Mouse (Mus musculus) MEL (cell line): Measurements from ENCODE around the gene Amh.
A peak's percentile ranks its signal among the peaks of the same experiment; 100 is the strongest.

Source experiments
- BHLHE40 ChIP-seq: IDR thresholded peaks from 2 replicates; pipeline ENCODE4 v1.6.1; 2012; ENCODE audit warnings: low read depth, mild to moderate bottlenecking, inconsistent platforms, low read length, improper control_type of control experiment, borderline replicate concordance
- CHD2 ChIP-seq: IDR thresholded peaks from 2 replicates; pipeline ENCODE4 v1.6.1; 2011; ENCODE audit warnings: low read length, improper control_type of control experiment
- CTCF ChIP-seq, 3 experiments: IDR thresholded peaks in 2 of 3; conservative IDR thresholded peaks in 1 of 3; 2 replicates each; pipeline ENCODE4 v1.5.1; 2011 to 2012; ENCODE audit warnings: low read length in 3 of 3, low read depth in 2 of 3, mild to moderate bottlenecking in 2 of 3, improper control_type of control experiment in 1 of 3, inconsistent platforms in 1 of 3, mixed read lengths in 1 of 3, moderate library complexity in 1 of 3; ENCODE audit not compliant: control insufficient read depth in 1 of 3, insufficient read depth in 1 of 3, poor library complexity in 1 of 3, severe bottlenecking in 1 of 3
- EP300 ChIP-seq, 2 experiments: IDR thresholded peaks; 2 replicates each; pipeline ENCODE4 v1.6.1; 2011; ENCODE audit warnings: improper control_type of control experiment in 2 of 2, low read length in 2 of 2, low read depth in 1 of 2, mild to moderate bottlenecking in 1 of 2
- MAX ChIP-seq: IDR thresholded peaks from 2 replicates; pipeline ENCODE4 v1.6.1; 2011; ENCODE audit warnings: low read length, improper control_type of control experiment
- MAZ ChIP-seq: IDR thresholded peaks from 2 replicates; pipeline ENCODE4 v1.6.1; 2012; ENCODE audit warnings: low read depth, mild to moderate bottlenecking, inconsistent platforms, low read length, improper control_type of control experiment
- MXI1 ChIP-seq: IDR thresholded peaks from 2 replicates; pipeline ENCODE4 v1.6.1; 2011; ENCODE audit warnings: mild to moderate bottlenecking, low read depth, low read length, improper control_type of control experiment
- NELFE ChIP-seq: IDR thresholded peaks from 2 replicates; pipeline ENCODE4 v1.6.1; 2011; ENCODE audit warnings: low read depth, low read length, improper control_type of control experiment
- POLR2A ChIP-seq, 2 experiments: IDR thresholded peaks; 2 replicates each; pipeline ENCODE4 v1.6.1; 2011 to 2012; ENCODE audit warnings: low read length in 2 of 2, mild to moderate bottlenecking in 2 of 2, control low read depth in 1 of 2, improper control_type of control experiment in 1 of 2, low read depth in 1 of 2, moderate library complexity in 1 of 2; ENCODE audit not compliant: control insufficient read depth in 1 of 2, insufficient read depth in 1 of 2, poor library complexity in 1 of 2
- POLR2AphosphoS2 ChIP-seq: IDR thresholded peaks from 2 replicates; pipeline ENCODE4 v1.6.1; 2011; ENCODE audit warnings: low read length, improper control_type of control experiment
- SMC3 ChIP-seq: IDR thresholded peaks from 2 replicates; pipeline ENCODE4 v1.6.1; 2011; ENCODE audit warnings: low read depth, low read length, improper control_type of control experiment
- ZNF384 ChIP-seq: IDR thresholded peaks from 2 replicates; pipeline ENCODE4 v1.6.1; 2012; ENCODE audit warnings: low read depth, mild to moderate bottlenecking, inconsistent platforms, low read length, improper control_type of control experiment

- TF ChIP-seq SMC3 (peak; percentile 6; the same call in 1 of the 2 replicates), BHLHE40 (no peak), POLR2A (IDR thresholded peaks at IDR 0.05; ENCODE audit: control insufficient read depth in 1 of 2, insufficient read depth in 1 of 2, low read depth in 1 of 2, low read length in 2 of 2, poor library complexity in 1 of 2) (no peak), MXI1 (no peak), EP300 (IDR thresholded peaks at IDR 0.05; ENCODE audit: low read depth in 1 of 2, low read length in 2 of 2) (no peak), MAX (no peak), CHD2 (no peak), MAZ (no peak), ZNF384 (no peak), POLR2AphosphoS2 (no peak), CTCF (IDR thresholded peaks at IDR 0.05 in 2 of 3, conservative IDR thresholded peaks at IDR 0.05 in 1 of 3; ENCODE audit: control insufficient read depth in 1 of 3, insufficient read depth in 1 of 3, low read depth in 2 of 3, low read length in 3 of 3, poor library complexity in 1 of 3, severe bottlenecking in 1 of 3) (peak in 1 of 3 experiments; percentile 38; a peak in 2 of 6 replicates), NELFE (no peak)
Observed at GRCm38 (mm10) chr10:80814800-80815199, 9.8 kb downstream of the Amh start.
